Mouse (Mus musculus) heart, postnatal 10 days (tissue): ENCODE results near the gene Tbc1d9b. TPM values are rescaled to one million over a fixed set of nuclear protein-coding genes. Genes with fewer than 3 reads are reported as not detected.
A peak's percentile ranks its signal among the peaks of the same experiment; 100 is the strongest.

ENCODE experiments used
- DNase-seq, 2 experiments: peaks; one replicate each; pipeline ENCODE4 v3.0.0; 2021
- intact Hi-C: fragments of 180-260 bp; cut with DNase I; formaldehyde crosslinking; loops from one replicate; pipeline ENCODE4 v1.15.1; 2025
- total RNA-seq, 2 experiments: library from RNA; stranded (reverse); gene quantifications; 2 replicates each; pipeline ENCODE4 v1.2.3; 2021

The Tbc1d9b gene
- total RNA-seq, 2 experiments from 2014 or later, result 44.5 to 48.6 TPM

- DNase-seq, result peak; percentile 18 to 22
Measured at GRCm38 (mm10) chr11:50134136-50134859, 3.1 kb downstream of the Tbc1d9b start.

GRCm38 (mm10) chr11:50138206-50138822 lies 7.1 kb downstream of the Tbc1d9b start:
- DNase-seq, result no peak
- intact Hi-C loops, result loop anchor here (10.0 kb wide), 1 partner anchor 234 kb away; the partner anchor contains the start of gene Rasgef1c

More at GRCm38 (mm10) chr11:50134136-50134859, 3.1 kb downstream of the Tbc1d9b start:
- intact Hi-C loops, result loop anchor here (10.0 kb wide), 1 partner anchor 229 kb away; the partner anchor contains the start of gene Rasgef1c

- intact Hi-C loops, result loop anchor here (10.0 kb wide), 1 partner anchor 235 kb away; the partner anchor contains the start of gene Rasgef1c
- DNase-seq, result no peak
Measured at GRCm38 (mm10) chr11:50139571-50139970, 8.4 kb downstream of the Tbc1d9b start.

GRCm38 (mm10) chr11:50145529-50145928 lies 14.3 kb downstream of the Tbc1d9b start:
- DNase-seq, result no peak
- intact Hi-C loops, result no loop called here

- no peak for DNase-seq
- intact Hi-C loops, result no loop called here
Measured at GRCm38 (mm10) chr11:50146121-50146520, 14.9 kb downstream of the Tbc1d9b start.

- DNase-seq, result peak; percentile 32 to 62
- intact Hi-C loops, result no loop called here
Measured at GRCm38 (mm10) chr11:50147267-50147957, 16.2 kb downstream of the Tbc1d9b start.

GRCm38 (mm10) chr11:50147958-50148476 lies 16.8 kb downstream of the Tbc1d9b start:
- DNase-seq, result no peak
- intact Hi-C loops, result no loop called here

GRCm38 (mm10) chr11:50149200-50149599 lies 18.0 kb downstream of the Tbc1d9b start:
- intact Hi-C loops, result no loop called here
- DNase-seq, result peak; percentile 70 to 75

- DNase-seq, result no peak
- intact Hi-C loops, result no loop called here
Measured at GRCm38 (mm10) chr11:50149603-50150150, 18.5 kb downstream of the Tbc1d9b start.

GRCm38 (mm10) chr11:50151374-50151773 lies 20.2 kb downstream of the Tbc1d9b start:
- no peak for DNase-seq
- intact Hi-C loops, result no loop called here

- no peak for DNase-seq
- intact Hi-C loops, result no loop called here
Measured at GRCm38 (mm10) chr11:50154166-50154565, 23.0 kb downstream of the Tbc1d9b start.

- intact Hi-C loops, result no loop called here
- no peak for DNase-seq
Measured at GRCm38 (mm10) chr11:50154777-50155520, 23.8 kb downstream of the Tbc1d9b start.

GRCm38 (mm10) chr11:50155785-50156184 lies 24.6 kb downstream of the Tbc1d9b start:
- intact Hi-C loops, result no loop called here
- DNase-seq, result no peak

GRCm38 (mm10) chr11:50156725-50157258 lies 25.6 kb downstream of the Tbc1d9b start:
- DNase-seq, result no peak
- intact Hi-C loops, result no loop called here

GRCm38 (mm10) chr11:50158346-50158745 lies 27.1 kb downstream of the Tbc1d9b start:
- DNase-seq, result no peak
- intact Hi-C loops, result no loop called here

GRCm38 (mm10) chr11:50159347-50159746 lies 28.2 kb downstream of the Tbc1d9b start:
- no peak for DNase-seq
- intact Hi-C loops, result no loop called here

- intact Hi-C loops, result loop anchor here (2.0 to 5.0 kb wide), 2 partner anchors 71 to 201 kb away; no protein-coding TSS in a partner anchor
- peak; percentile 63 to 75 for DNase-seq
Measured at GRCm38 (mm10) chr11:50161578-50162304, 30.5 kb downstream of the Tbc1d9b start.

GRCm38 (mm10) chr11:50162338-50163050 lies 31.3 kb downstream of the Tbc1d9b start:
- intact Hi-C loops, result loop anchor here (5.0 kb wide), 1 partner anchor 200 kb away; no protein-coding TSS in a partner anchor
- no peak for DNase-seq
